Mouse (Mus musculus): Measurements from ENCODE around the gene Dnttip2. TPM values are rescaled to one million over a fixed set of nuclear protein-coding genes. Genes with fewer than 3 reads are reported as not detected.
A peak's percentile ranks its signal among the peaks of the same experiment; 100 is the strongest.
"Not testable (repeated sequence)": the region's sequence is repeated elsewhere in the genome, so short reads cannot be mapped to it uniquely, and the experiment has no call there.

Dnttip2 gene
- total RNA-seq (2012; rRNA removed) = 75.0 and 97.6 TPM in 2 replicates

DNA sequence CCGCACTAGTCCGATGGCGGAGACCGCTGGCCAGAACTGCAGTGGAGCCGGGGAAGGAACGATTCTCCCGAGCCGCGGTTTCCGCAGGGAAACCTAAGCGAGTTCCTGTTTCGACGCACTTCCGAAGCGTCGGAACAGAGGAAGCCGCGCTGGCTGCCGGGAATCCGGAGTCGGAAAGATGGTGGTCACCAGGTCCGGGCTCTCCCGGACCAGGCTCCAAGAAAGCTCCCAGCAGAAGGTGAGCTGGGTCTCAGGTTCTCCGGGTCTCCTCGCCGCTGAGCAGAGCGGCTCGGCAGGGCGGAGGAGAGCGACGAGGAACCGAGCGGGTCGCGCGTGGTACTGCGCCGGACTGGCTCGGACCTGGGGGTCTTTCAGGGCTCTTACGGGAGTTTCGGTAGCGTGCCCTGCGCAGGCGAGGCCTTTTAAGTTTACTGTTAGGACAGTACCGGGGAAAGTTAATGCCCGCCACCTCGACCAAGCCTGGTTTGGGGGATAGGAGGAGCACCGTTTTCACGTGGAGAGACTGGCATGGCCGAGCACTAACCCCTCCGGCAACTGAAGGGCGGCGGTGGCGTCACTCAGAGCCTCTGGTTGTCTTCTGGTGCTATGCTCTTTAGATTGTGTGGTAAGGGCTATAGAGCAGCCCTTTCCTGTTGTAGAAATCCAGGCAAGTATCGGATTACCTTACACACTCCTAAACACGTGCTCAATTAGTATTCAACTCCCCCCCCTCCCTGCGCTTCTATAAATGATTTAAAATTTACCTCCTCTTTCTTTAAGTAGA is at the start of gene Dnttip2:
Gene Dnttip2, plus strand, starts transcription at position 148 of the 784 bp plus-strand sequence.
- Histone ChIP-seq H3K4me1 (ENCODE audit: control insufficient read depth in 2 of 2, insufficient read depth in 2 of 2, low read length in 2 of 2, poor library complexity in 1 of 2) (peaks cover 2 to 5% of the 10 kb centered on the region in 2 experiments; a peak in 2 of 4 replicates), H3K9me3 (ENCODE audit: control insufficient read depth, insufficient read depth, low read depth, low read length) (no peaks in the 10 kb centered on the region), H3K27ac (ENCODE audit: insufficient read depth, low read depth, low read length, poor library complexity, severe bottlenecking) (peak within 1 kb of the TSS; percentile 80), H3K9ac (ENCODE audit: insufficient read depth, low read depth, low read length, poor library complexity, severe bottlenecking) (peak within 1 kb of the TSS; percentile 100), H3K4me3 (ENCODE audit: insufficient read depth in 1 of 2, low read depth in 1 of 2, low read length in 2 of 2, poor library complexity in 1 of 2, severe bottlenecking in 1 of 2) (peak within 1 kb of the TSS; percentile 93 to 96), H3K36me3 (ENCODE audit: control insufficient read depth, insufficient read depth, low read length, poor library complexity, severe bottlenecking) (peaks cover 32% of the 10 kb centered on the region)
- no peak for TF ChIP-seq ZC3H11A (IDR thresholded peaks at IDR 0.05; ENCODE audit: borderline replicate concordance, low read depth, low read length)
- peak; percentile 91 for TF ChIP-seq HCFC1 (IDR thresholded peaks at IDR 0.05; ENCODE audit: borderline replicate concordance, insufficient read depth, low read length)
- no peak for TF ChIP-seq ZNF384 (IDR thresholded peaks at IDR 0.05; ENCODE audit: low read depth, low read length)
- TF ChIP-seq MAFK (IDR thresholded peaks at IDR 0.05; ENCODE audit: insufficient read depth, low read depth, low read length) = no peak
- no peak for TF ChIP-seq CHD2 (IDR thresholded peaks at IDR 0.05; ENCODE audit: low read depth, low read length)
- peak; percentile 96 for DNase-seq (ENCODE audit: low read depth, low spot score)
- in situ Hi-C loops (cut with MboI; ENCODE audit: low sequenced_read_pairs in 2 of 2, unreplicated experiment in 2 of 2) = no loop called here

DNA sequence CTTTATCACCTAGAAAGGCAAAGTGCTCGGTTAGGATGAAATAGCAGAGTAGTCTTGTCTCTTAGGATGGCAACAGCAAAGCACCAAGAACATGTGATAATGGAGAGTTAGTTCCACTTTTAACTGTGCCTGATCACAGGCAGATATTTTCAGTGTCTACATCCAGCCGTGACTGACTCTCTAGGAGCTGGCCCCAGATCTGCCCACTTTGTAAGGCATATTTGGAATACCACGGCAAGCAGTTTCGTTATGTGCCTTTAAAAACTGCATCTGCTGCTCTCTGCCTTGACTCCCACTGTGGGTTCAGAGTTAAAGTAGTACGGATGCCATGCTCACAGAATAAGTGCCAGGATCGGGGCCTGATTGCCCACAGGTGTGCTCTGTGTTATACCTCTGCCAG is 47.2 kb upstream of the Dnttip2 start:
- in situ Hi-C loops (cut with MboI; ENCODE audit: low sequenced_read_pairs in 2 of 2, unreplicated experiment in 2 of 2); H3K4me3 ChIP-seq (ENCODE audit: insufficient read depth in 1 of 2, low read depth in 1 of 2, low read length in 2 of 2, poor library complexity in 1 of 2, severe bottlenecking in 1 of 2); H3K9ac ChIP-seq (ENCODE audit: insufficient read depth, low read depth, low read length, poor library complexity, severe bottlenecking); H3K4me1 ChIP-seq (ENCODE audit: control insufficient read depth in 2 of 2, insufficient read depth in 2 of 2, low read length in 2 of 2, poor library complexity in 1 of 2); H3K9me3 ChIP-seq (ENCODE audit: control insufficient read depth, insufficient read depth, low read depth, low read length); H3K36me3 ChIP-seq (ENCODE audit: control insufficient read depth, insufficient read depth, low read length, poor library complexity, severe bottlenecking); H3K27ac ChIP-seq (ENCODE audit: insufficient read depth, low read depth, low read length, poor library complexity, severe bottlenecking); DNase-seq (ENCODE audit: low read depth, low spot score): not testable (repeated sequence)

DNA sequence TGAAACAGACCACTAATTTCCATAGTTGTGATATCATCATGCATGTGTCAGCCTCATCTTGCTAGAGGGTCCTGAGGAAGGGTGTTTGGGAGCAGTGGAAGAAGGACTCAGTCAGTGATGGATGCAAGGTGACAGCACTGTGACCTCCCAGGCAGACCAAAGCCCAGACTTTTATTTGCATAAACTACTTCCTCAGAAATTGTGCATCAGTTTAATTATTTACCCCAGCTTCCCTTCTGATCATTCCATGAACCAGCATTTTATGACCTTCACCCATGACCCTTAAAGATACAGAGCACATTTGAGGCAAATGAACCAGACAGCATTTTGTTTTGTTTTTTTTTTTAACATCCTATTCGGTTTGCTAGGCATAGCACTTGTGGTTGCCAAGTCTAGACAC is 38.4 kb upstream of the Dnttip2 start:
- no peaks in the 10 kb centered on the region for H3K9me3 ChIP-seq (ENCODE audit: control insufficient read depth, insufficient read depth, low read depth, low read length)
- in situ Hi-C loops (cut with MboI; ENCODE audit: low sequenced_read_pairs in 2 of 2, unreplicated experiment in 2 of 2) = no loop called here

DNA sequence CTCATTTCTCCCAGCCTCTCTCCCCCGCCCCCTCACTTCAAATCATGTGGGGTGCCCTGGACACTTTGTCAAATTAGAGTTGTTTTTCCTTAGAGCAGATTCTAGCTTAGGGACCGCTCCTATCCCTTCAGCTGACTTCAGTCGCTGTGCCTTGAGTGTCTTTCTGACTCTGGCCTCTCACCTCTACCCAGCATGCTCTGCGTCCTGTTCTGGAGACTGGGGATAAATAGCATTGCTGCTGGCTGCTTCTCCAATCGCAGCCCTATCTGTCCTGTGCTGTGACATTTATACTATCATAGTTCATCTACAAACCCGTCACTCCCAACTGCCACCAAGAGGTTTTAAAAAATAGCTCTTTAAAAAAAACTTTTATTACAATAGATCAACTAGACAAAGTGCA is 31.3 kb upstream of the Dnttip2 start:
- H3K9ac ChIP-seq (ENCODE audit: insufficient read depth, low read depth, low read length, poor library complexity, severe bottlenecking) = peak overlapping the region; percentile 54; the same call in 1 of the 2 replicates
- H3K36me3 ChIP-seq (ENCODE audit: control insufficient read depth, insufficient read depth, low read length, poor library complexity, severe bottlenecking) = no peaks in the 10 kb centered on the region
- 0 out of 4 replicates have a peak overlapping the region, but pooled peaks of 1 of the 2 experiments have one; percentile 22 for H3K4me3 ChIP-seq (ENCODE audit: insufficient read depth in 1 of 2, low read depth in 1 of 2, low read length in 2 of 2, poor library complexity in 1 of 2, severe bottlenecking in 1 of 2)
- TF ChIP-seq CHD2 (IDR thresholded peaks at IDR 0.05; ENCODE audit: low read depth, low read length) (no peak), HCFC1 (IDR thresholded peaks at IDR 0.05; ENCODE audit: borderline replicate concordance, insufficient read depth, low read length) (no peak), ZC3H11A (IDR thresholded peaks at IDR 0.05; ENCODE audit: borderline replicate concordance, low read depth, low read length) (no peak), ZNF384 (IDR thresholded peaks at IDR 0.05; ENCODE audit: low read depth, low read length) (no peak), MAFK (IDR thresholded peaks at IDR 0.05; ENCODE audit: insufficient read depth, low read depth, low read length) (no peak)
- no peak for DNase-seq (ENCODE audit: low read depth, low spot score)
- no peaks in the 10 kb centered on the region for H3K9me3 ChIP-seq (ENCODE audit: control insufficient read depth, insufficient read depth, low read depth, low read length)
- peak overlapping the region; percentile 95 for H3K27ac ChIP-seq (ENCODE audit: insufficient read depth, low read depth, low read length, poor library complexity, severe bottlenecking)
- H3K4me1 ChIP-seq (ENCODE audit: control insufficient read depth in 2 of 2, insufficient read depth in 2 of 2, low read length in 2 of 2, poor library complexity in 1 of 2) = peaks cover 11 to 13% of the 10 kb centered on the region in 2 experiments; a peak in 3 of 4 replicates
- in situ Hi-C loops (cut with MboI; ENCODE audit: low sequenced_read_pairs in 2 of 2, unreplicated experiment in 2 of 2) = no loop called here

More for the DNA sequence above, 38.4 kb upstream of the Dnttip2 start:
- TF ChIP-seq MAFK (IDR thresholded peaks at IDR 0.05; ENCODE audit: insufficient read depth, low read depth, low read length) = no peak
- no peak for TF ChIP-seq HCFC1 (IDR thresholded peaks at IDR 0.05; ENCODE audit: borderline replicate concordance, insufficient read depth, low read length)
- TF ChIP-seq CHD2 (IDR thresholded peaks at IDR 0.05; ENCODE audit: low read depth, low read length) = no peak
- no peak for TF ChIP-seq ZNF384 (IDR thresholded peaks at IDR 0.05; ENCODE audit: low read depth, low read length)
- no peak for TF ChIP-seq ZC3H11A (IDR thresholded peaks at IDR 0.05; ENCODE audit: borderline replicate concordance, low read depth, low read length)
- no peak overlapping the region for H3K4me3 ChIP-seq (ENCODE audit: insufficient read depth in 1 of 2, low read depth in 1 of 2, low read length in 2 of 2, poor library complexity in 1 of 2, severe bottlenecking in 1 of 2)
- no peaks in the 10 kb centered on the region for H3K36me3 ChIP-seq (ENCODE audit: control insufficient read depth, insufficient read depth, low read length, poor library complexity, severe bottlenecking)
- no peaks in the 10 kb centered on the region for H3K4me1 ChIP-seq (ENCODE audit: control insufficient read depth in 2 of 2, insufficient read depth in 2 of 2, low read length in 2 of 2, poor library complexity in 1 of 2)
- no peak for DNase-seq (ENCODE audit: low read depth, low spot score)
- no peak overlapping the region for H3K9ac ChIP-seq (ENCODE audit: insufficient read depth, low read depth, low read length, poor library complexity, severe bottlenecking)
- H3K27ac ChIP-seq (ENCODE audit: insufficient read depth, low read depth, low read length, poor library complexity, severe bottlenecking) = no peak overlapping the region

All from ES-E14 (cell line).